Mouse (Mus musculus) midbrain, embryonic 14.5 days (tissue): ENCODE measurements around the gene Magi2. TPM values are rescaled to one million over a fixed set of nuclear protein-coding genes. Genes with fewer than 3 reads are reported as not detected.

Source experiments
- ATAC-seq: fragments of 200-750 bp; cut with Nextera tagmentation; 2 replicates; pipeline ENCODE4 v1.8.0; 2017; ENCODE audit warnings: moderate number of reproducible peaks, moderate library complexity; ENCODE audit not compliant: low FRiP score, low TSS enrichment
- DNase-seq: peaks from one replicate; pipeline ENCODE4 v3.0.0-alpha.2; 2015
- H3K27ac ChIP-seq: fragments of 300-500 bp; sonication (generic); replicated peaks from 2 replicates; pipeline ENCODE4 v1.5.1; 2014; ENCODE audit warnings: mild to moderate bottlenecking, low read depth, low read length, moderate library complexity
- H3K27me3 ChIP-seq: fragments of 300-500 bp; sonication (generic); 2 replicates; pipeline ENCODE4 v1.6.1; 2014; ENCODE audit warnings: low read length, control low read depth, mixed read lengths; ENCODE audit not compliant: control insufficient read depth, insufficient read depth
- H3K36me3 ChIP-seq: fragments of 300-500 bp; sonication (generic); 2 replicates; pipeline ENCODE4 v1.6.1; 2014; ENCODE audit warnings: low read length, control low read depth; ENCODE audit not compliant: control insufficient read depth, insufficient read depth
- H3K4me1 ChIP-seq: fragments of 300-500 bp; sonication (generic); 2 replicates; pipeline ENCODE4 v1.6.1; 2014; ENCODE audit warnings: mild to moderate bottlenecking, antibody characterized with exemption, low read length, control low read depth; ENCODE audit not compliant: control insufficient read depth, insufficient read depth
- H3K4me2 ChIP-seq: fragments of 300-500 bp; sonication (generic); 2 replicates; pipeline ENCODE4 v1.6.1; 2014; ENCODE audit warnings: mild to moderate bottlenecking, low read length, moderate library complexity
- H3K4me3 ChIP-seq: fragments of 300-500 bp; sonication (generic); replicated peaks from 2 replicates; pipeline ENCODE4 v1.5.1; 2014; ENCODE audit warnings: low read depth, low read length
- H3K9ac ChIP-seq: fragments of 300-500 bp; sonication (generic); replicated peaks from 2 replicates; pipeline ENCODE4 v1.6.1; 2014; ENCODE audit warnings: mild to moderate bottlenecking, low read length, moderate library complexity
- H3K9me3 ChIP-seq: fragments of 300-500 bp; sonication (generic); 2 replicates; pipeline ENCODE4 v1.6.1; 2016; ENCODE audit warnings: low read length, control low read depth, mixed read lengths; ENCODE audit not compliant: control insufficient read depth
- WGBS: fragments of 180-500 bp; shearing (Covaris S2); extraction: QIAGEN DNeasy Blood & Tissue Kit; methylation state at CpG from one replicate; pipeline ENCODE4 v1.1.7; 2014; 5-methylcytosine and 5-hydroxymethylcytosine counted together
- polyA plus RNA-seq: library from polyadenylated mRNA; unstranded; fragments of >200 nt; fragmentation: Nextera tagmentation; extraction: Ambion mirVana; gene quantifications from 2 replicates; pipeline ENCODE4 v1.2.1, GENCODE M21; 2014

Gene Magi2
- polyA plus RNA-seq, 1 experiment from 2014 or later = 22.3 TPM

DNA sequence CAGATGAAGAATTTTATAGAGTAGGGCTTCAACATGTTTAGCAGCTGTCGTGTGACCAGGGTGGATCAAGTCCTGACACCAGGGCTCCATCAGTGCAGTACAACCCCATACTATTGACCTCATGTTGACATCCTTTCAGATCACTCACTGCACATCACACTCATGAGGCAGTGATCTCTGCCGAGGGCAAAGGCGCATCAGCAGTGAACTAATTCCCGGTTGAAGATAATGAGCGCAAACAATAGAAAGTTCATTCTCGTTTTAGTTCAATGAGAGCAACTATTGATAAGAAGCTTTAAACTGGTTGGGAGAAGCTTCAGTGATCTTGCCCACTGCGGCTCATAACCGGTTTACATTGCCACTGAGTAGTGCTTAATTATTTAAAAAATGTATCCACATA is 780.4 kb downstream of the Magi2 start:
- H3K9ac ChIP-seq = no peak overlapping the region
- H3K27ac ChIP-seq = no peak overlapping the region
- H3K4me3 ChIP-seq = no peak overlapping the region
- no peaks in the 10 kb centered on the region for H3K36me3 ChIP-seq
- ATAC-seq (no peak), DNase-seq (no peak)
- H3K9me3 ChIP-seq = no peaks in the 10 kb centered on the region
- WGBS = 92% methylated on average over 8 of the region's 8 CpGs
- H3K4me2 ChIP-seq = no peak overlapping the region
- H3K4me1 ChIP-seq = no peaks in the 10 kb centered on the region
- H3K27me3 ChIP-seq = no peaks in the 10 kb centered on the region

GRCm38 (mm10) chr5:20010210-20010609 is 783.4 kb downstream of the Magi2 start:
- DNase-seq (peak; percentile 49), ATAC-seq (no peak; the same call in 1 of the 2 replicates)
- no peaks in the 10 kb centered on the region for H3K27me3 ChIP-seq
- H3K4me3 ChIP-seq = no peak overlapping the region
- H3K36me3 ChIP-seq = no peaks in the 10 kb centered on the region
- 44% methylated on average over 7 of the region's 7 CpGs for WGBS
- H3K9me3 ChIP-seq = no peaks in the 10 kb centered on the region
- no peak overlapping the region for H3K9ac ChIP-seq
- no peak overlapping the region for H3K4me2 ChIP-seq
- 0 out of 2 replicates have a peak overlapping the region, but pooled peaks have one; percentile 8 for H3K27ac ChIP-seq
- H3K4me1 ChIP-seq = no peaks in the 10 kb centered on the region

DNA sequence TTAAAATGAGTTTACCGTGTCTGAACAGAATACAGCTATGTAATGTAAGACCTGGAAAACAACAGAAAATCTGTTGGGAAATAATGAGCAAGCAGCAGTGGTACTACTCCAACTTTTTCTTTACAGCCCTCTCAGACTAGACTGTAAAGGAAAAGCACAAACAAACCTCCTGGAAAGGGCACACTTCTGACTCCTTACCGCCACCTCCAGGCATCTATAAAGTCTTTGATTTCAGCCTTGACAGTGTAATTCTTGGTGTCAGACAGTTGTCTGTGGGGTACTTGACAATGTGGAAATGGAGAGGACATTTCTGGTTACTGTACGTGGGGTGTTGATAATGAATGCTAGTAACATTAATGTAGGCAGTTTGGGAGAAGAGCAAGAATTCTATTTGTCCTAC is 791.2 kb downstream of the Magi2 start:
- H3K27me3 ChIP-seq = no peaks in the 10 kb centered on the region
- no peak for ATAC-seq

GRCm38 (mm10) chr5:20046649-20047048 is 819.8 kb downstream of the Magi2 start:
- Histone ChIP-seq H3K4me3 (no peak overlapping the region), H3K36me3 (no peaks in the 10 kb centered on the region), H3K27me3 (no peaks in the 10 kb centered on the region), H3K9me3 (no peaks in the 10 kb centered on the region), H3K4me2 (no peak overlapping the region), H3K27ac (no peak overlapping the region), H3K4me1 (peaks cover 5% of the 10 kb centered on the region; the same call in 1 of the 2 replicates), H3K9ac (no peak overlapping the region)
- peak; percentile 20 for DNase-seq
- no peak for ATAC-seq
- 20% methylated on average over 3 of the region's 3 CpGs for WGBS

More for the DNA sequence above, 791.2 kb downstream of the Magi2 start:
- DNase-seq = no peak
- no peaks in the 10 kb centered on the region for H3K4me1 ChIP-seq
- H3K9ac ChIP-seq = no peak overlapping the region
- H3K36me3 ChIP-seq = no peaks in the 10 kb centered on the region
- no peak overlapping the region for H3K4me2 ChIP-seq
- WGBS = 78% methylated on average over 3 of the region's 3 CpGs
- no peaks in the 10 kb centered on the region for H3K9me3 ChIP-seq
- no peak overlapping the region for H3K27ac ChIP-seq
- H3K4me3 ChIP-seq = no peak overlapping the region

DNA sequence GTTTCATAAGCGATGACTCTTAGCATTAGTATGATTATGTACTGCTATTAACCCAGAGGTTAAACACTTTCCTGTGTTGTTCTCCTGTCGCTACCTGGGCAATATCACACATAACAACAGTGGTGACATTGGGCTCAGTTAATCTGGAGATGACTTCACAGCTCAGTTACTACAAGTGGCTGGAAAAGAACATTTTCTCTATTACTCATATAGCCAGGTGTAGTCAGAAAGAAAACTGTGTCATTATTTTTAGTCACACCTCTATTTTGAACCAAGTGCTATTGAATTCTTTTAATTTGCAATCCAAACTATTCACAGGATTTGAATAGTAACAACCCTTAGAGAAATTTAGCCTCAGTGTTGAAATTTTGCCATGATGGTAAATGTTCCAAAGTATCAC is 821.5 kb downstream of the Magi2 start:
- ATAC-seq (no peak), DNase-seq (no peak)
- Histone ChIP-seq H3K27me3 (no peaks in the 10 kb centered on the region), H3K4me3 (no peak overlapping the region), H3K27ac (no peak overlapping the region), H3K4me1 (peaks cover 5% of the 10 kb centered on the region; the same call in 1 of the 2 replicates), H3K9me3 (no peaks in the 10 kb centered on the region), H3K36me3 (no peaks in the 10 kb centered on the region), H3K9ac (no peak overlapping the region), H3K4me2 (no peak overlapping the region)
- 98% methylated on average over 2 of the region's 2 CpGs for WGBS

- WGBS = 26% methylated on average over 1 of the region's 1 CpGs
Measured at GRCm38 (mm10) chr5:20050284-20050683, 823.4 kb downstream of the Magi2 start.

GRCm38 (mm10) chr5:20055000-20055399 is 828.2 kb downstream of the Magi2 start:
- 90% methylated on average over 1 of the region's 1 CpGs for WGBS
- H3K36me3 ChIP-seq = no peaks in the 10 kb centered on the region
- DNase-seq = no peak
- H3K27me3 ChIP-seq = no peaks in the 10 kb centered on the region
- no peak overlapping the region for H3K9ac ChIP-seq
- no peak for ATAC-seq
- H3K9me3 ChIP-seq = no peaks in the 10 kb centered on the region
- H3K4me3 ChIP-seq = no peak overlapping the region
- H3K4me2 ChIP-seq = no peak overlapping the region
- no peak overlapping the region for H3K27ac ChIP-seq
- peaks cover 8% of the 10 kb centered on the region; the same call in 1 of the 2 replicates for H3K4me1 ChIP-seq

More at GRCm38 (mm10) chr5:20050284-20050683, 823.4 kb downstream of the Magi2 start:
- H3K4me1 ChIP-seq = peaks cover 5% of the 10 kb centered on the region; the same call in 1 of the 2 replicates
- no peak overlapping the region for H3K27ac ChIP-seq
- no peak for ATAC-seq
- no peaks in the 10 kb centered on the region for H3K9me3 ChIP-seq
- H3K36me3 ChIP-seq = no peaks in the 10 kb centered on the region
- no peak overlapping the region for H3K4me3 ChIP-seq
- no peaks in the 10 kb centered on the region for H3K27me3 ChIP-seq
- H3K4me2 ChIP-seq = no peak overlapping the region
- DNase-seq = no peak
- no peak overlapping the region for H3K9ac ChIP-seq

- WGBS = 56% methylated on average over 5 of the region's 5 CpGs
- H3K27me3 ChIP-seq = no peaks in the 10 kb centered on the region
- 0 out of 2 replicates have a peak overlapping the region, but pooled peaks have one; percentile 38 for H3K27ac ChIP-seq
- H3K4me3 ChIP-seq = no peak overlapping the region
- H3K9me3 ChIP-seq = no peaks in the 10 kb centered on the region
- no peak overlapping the region for H3K9ac ChIP-seq
- ATAC-seq = no peak
- peaks cover 8% of the 10 kb centered on the region; the same call in 1 of the 2 replicates for H3K4me1 ChIP-seq
- DNase-seq = peak; percentile 23
- no peak overlapping the region for H3K4me2 ChIP-seq
- no peaks in the 10 kb centered on the region for H3K36me3 ChIP-seq
Measured at GRCm38 (mm10) chr5:20056074-20056842, 829.4 kb downstream of the Magi2 start.

DNA sequence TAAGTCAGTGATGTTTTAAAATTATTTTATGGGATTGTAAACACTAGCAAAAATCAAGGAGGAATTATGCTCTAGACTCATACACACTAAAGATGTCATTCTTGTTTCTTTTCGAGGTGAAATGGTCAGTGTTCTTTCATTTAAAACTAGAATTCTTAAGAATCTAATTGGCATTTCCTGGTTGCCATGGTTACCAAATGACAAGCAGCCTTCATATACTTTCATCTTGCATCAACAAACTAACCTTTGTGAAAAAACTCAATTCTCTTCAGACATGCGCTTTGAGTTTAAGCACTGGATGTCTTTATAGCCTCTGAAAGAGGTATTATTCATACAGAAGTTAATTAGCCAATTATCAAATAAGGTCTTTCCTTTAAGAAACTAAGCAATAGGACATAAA is 830.0 kb downstream of the Magi2 start:
- peak; percentile 60 for DNase-seq
- WGBS = 46% methylated on average over 2 of the region's 2 CpGs

More for the DNA sequence above, 830.0 kb downstream of the Magi2 start:
- Histone ChIP-seq H3K36me3 (no peaks in the 10 kb centered on the region), H3K9ac (no peak overlapping the region), H3K27me3 (no peaks in the 10 kb centered on the region), H3K4me2 (no peak overlapping the region), H3K9me3 (no peaks in the 10 kb centered on the region), H3K4me3 (no peak overlapping the region), H3K4me1 (peaks cover 8% of the 10 kb centered on the region; the same call in 1 of the 2 replicates), H3K27ac (no peak overlapping the region)
- no peak for ATAC-seq
